Mouse (Mus musculus): Measurements from ENCODE around the gene Gspt1.
"Not testable (repeated sequence)": the region's sequence is repeated elsewhere in the genome, so short reads cannot be mapped to it uniquely, and the experiment has no call there.

Gspt1 gene

DNA sequence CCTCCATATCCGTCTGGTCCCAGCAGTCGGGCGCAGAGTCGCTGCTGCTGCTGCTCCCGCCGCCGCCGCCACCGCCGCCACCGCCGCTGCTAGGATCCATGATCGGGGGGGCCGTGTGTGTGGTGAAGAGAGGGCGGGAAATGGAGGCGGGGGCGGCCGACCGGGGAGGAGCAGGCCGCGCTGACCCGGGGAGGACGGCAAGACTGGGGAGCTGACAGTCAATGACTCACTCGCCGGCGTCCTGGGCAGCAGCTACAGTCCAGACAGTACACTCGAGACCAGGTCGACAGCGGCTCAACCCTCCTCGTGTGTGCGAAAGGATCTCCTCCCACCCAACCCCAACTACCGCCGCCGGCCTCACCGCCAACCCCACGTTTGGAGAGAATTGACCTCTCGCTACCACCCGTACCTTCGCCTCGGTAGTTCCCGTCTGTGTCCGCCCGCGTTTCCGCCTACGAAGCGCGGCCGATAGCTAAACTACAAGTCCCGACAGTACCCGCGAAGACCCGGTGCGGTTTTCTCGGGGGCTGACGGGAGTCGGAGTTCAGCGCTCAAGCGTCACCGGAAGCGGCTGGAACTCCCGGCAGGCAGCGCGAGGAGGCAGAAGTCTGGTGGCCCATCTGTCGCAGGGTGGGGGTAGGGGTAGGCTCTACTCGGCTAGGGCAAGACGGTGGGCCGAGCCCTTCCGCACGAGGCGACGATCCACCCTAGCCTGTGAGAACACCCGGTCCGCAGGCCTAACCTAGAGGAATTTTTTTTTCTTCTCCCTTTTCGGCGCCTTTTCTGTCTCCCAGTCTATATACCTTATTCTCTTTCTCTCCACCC, at the start of gene Gspt1:
Gene Gspt1 (minus strand): TSS at position 428 of the 825 bp plus-strand sequence.
- DNase-seq (ENCODE audit: low spot score in 2 of 2): peak; percentile 98

DNA sequence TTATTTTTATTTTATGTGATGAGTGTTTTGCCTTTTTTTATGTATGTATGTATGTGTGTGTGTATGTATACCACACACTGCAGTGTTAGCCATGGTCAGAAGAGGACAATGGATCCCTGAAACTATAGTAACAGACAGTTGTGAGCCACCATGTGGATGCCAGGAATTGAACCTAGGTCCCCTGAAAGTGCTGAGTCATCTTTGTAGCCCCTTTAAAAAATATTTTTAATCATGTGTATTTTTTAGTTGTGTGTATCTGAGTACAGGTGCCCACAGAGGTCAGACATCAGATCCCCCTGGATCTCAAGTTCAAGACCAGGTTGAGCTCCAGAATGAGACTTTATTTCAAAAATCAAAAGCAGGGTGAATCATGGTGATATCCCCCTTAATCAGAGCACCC, 49.6 kb upstream of the Gspt1 start:
- no peak for DNase-seq (ENCODE audit: low spot score in 2 of 2)

DNA sequence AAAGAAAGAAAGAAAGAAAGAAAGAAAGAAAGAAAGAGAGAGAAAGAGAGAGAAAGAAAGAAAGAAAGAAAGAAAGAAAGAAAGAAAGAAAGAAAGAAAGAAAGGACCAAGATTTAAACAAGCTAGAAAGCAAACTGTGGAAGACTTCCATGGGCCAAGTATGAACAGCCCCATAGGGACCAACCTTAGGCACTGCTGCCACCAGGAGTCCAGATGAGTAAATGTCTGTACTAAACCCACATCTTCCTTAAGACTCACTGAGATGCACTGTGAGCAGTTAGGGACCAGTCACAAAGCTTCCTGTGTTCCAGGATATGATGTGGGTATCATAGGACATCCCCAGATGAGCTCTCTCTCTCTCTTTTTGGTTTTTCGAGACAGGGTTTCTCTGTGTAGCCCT, 43.6 kb upstream of the Gspt1 start:
- DNase-seq (ENCODE audit: low spot score in 2 of 2): not testable (repeated sequence)

DNA sequence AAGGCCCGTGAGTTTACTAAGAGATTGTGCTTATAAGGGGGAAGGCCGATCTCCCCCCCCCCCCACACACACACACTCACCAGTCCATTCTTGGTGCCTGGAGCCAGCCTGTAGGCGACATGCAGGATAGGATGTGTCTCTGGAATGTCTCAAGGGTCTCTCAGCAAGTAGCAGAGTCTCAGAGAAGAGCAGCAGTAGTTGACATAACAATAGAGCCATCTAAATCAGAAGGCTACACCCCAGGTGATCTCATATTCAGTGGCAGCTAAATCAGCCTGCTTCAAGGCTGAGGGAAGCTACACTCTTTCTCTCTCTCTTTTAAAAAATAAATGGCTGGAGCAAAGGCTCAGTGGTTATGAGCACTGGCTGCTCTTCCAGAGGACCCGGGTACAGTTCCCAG, 41.5 kb upstream of the Gspt1 start:
- DNase-seq (ENCODE audit: low spot score in 2 of 2): not testable (repeated sequence)

DNA sequence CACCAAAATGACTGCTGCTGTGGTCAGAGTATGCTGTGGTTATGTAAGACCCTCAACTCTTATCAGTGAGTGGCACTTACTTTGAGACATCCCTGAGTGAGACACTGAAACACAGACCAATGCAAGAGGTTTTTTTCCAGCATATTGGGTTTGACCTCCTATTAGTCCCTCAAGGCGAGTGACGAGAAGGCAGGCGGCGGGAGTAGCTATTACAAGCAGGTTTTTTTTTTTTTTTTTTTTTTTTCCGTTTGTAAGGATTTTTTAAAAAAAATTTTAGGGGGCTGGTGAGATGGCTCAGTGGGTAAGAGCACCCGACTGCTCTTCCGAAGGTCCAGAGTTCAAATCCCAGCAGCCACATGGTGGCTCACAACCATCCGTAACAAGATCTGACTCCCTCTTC, 34.7 kb upstream of the Gspt1 start:
- DNase-seq (ENCODE audit: low spot score in 2 of 2): not testable (repeated sequence)

DNA sequence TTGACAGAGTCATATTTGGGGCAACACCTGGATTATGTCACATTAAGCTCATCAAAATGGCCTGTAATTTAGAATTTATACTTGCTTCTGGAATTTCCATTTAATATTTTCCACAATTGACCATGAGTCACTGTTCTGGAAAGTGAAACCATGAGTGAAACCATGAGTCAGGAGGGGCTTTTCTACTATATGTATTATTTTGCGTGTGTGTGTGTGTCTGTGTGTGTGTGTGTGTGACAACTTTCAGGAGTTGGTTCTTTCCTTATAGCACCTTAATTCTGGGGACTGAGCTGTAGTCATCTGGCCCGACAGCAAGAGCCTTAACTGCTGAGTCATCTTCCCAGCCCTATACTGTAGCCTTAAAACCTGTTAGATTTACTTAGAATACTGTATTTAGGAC, 31.8 kb upstream of the Gspt1 start:
- no peak for DNase-seq (ENCODE audit: low spot score in 2 of 2)

DNA sequence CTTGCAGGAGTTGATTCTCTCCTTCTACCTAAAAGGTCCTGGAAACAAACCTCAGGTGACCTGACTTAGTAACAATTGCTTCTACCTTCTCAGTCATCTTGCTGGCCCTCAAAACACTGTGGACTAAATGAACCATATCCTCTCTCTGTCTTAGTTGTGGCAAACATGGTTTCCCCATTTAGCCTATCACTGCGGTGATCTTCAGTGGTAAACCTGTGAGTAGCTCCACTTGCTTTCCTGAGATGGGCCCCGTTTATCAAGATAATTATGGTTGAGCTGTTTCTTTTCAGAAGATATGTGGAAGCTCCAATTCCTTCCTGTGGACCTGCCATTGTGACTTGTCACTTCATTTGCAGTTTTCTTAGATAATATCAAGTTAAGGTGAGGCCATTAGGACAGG, 30.8 kb upstream of the Gspt1 start:
- DNase-seq (ENCODE audit: low spot score in 2 of 2): no peak

DNA sequence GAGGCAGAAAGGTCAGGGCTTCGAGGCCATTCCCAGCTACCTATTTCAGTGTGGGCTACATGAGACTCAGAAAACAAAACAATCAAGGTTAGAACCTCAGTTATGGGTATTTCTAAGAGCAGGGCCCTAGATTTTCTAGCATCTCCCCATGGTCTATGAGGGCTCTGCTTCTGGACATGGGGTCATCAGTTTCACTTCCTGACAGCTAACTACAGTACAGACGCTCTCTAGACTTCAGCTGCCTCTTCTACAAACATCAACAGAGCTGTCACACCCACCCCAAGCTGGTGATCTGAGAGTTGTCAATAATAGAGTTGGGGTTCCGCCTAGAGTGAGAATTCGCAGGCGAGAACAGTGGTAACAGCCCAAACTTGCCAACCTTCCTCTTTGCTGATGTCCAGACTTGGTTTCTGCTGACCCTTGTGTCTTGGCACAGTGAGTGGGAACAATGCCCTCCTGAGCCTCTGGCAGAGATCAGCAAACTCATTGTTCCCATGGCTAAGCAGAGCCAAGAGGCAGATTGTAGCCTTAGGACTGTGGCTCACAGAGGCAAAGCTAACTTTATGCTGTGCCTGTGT, 28.6 kb upstream of the Gspt1 start:
- no peak for DNase-seq (ENCODE audit: low spot score in 2 of 2)

DNA sequence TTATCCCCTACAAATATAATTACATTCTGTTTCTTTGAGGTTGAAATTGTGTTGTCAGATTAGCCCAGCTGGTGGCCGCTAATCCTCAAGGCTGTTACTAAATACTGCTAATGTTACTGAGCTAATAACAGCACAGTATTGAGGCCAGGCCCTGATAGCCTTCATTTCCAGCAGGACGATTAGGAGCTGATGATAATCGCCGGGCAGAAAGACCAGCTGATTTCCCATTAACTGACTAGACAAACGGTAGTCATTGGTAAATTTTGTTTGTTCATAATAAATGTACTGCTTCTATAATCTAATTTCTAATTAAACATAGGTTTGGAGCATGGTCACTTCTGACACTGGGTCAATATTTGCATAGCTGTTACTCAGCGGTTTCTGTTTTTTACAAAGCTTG, 24.7 kb upstream of the Gspt1 start:
- DNase-seq (ENCODE audit: low spot score in 2 of 2): no peak

DNA sequence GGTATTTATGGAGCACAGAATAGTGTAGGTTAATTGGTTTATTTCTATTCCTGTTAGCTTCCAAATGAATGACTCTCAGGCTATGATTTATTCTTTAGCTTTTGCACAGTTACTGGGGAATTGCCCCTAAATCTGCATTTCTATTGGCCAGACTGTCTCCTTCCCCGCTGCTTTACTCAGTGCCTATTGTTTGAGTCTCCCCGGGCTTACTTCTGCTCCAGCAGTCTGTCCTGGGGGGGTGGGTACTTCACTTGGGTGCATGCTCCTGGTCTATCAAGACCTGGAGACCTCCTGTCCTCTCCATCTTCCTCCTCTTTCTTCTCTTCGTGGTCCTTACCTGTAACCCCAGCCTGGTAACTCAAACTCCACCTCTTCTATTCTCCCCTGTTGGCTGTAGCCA, 22.8 kb upstream of the Gspt1 start:
- DNase-seq (ENCODE audit: low spot score in 2 of 2): no peak

DNA sequence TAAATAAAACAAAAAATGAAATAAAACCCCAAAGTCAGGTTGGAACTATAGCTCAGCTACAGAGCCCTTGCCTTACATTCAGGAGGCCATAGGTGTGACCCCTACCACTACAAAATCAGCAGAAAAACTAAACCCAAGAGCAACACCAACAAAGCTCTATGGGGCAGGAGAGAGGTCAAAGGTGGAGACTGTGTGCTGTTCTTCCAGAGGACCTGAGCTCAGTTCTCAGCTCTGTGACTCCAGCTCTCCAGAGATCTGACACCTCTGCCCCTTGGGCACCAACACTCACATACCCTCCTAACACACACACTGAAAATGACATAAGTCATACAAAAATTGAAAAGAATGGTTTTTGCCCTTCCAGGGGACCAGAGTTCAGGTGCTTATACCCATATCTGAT, 16.9 kb upstream of the Gspt1 start:
- no peak for DNase-seq (ENCODE audit: low spot score in 2 of 2)

DNA sequence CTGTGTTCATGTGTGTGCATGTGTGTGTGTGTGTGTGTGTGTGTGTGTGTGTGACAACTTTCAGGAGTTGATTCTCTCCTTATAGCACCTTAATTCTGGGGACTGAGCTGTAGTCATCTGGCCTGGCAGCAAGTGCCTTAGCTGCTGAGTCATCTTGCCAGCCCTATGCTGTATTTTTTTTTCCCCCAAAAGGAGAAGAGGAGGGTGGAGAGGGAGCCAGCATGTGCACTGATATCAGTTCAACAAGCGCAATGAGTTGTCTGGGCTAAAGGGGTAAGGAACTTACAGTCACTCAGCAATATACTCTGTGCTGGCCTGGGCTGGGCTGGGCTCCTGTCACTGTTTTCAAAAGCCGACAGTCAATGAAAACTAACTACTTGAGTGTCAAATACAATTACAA, 16.5 kb upstream of the Gspt1 start:
- no peak for DNase-seq (ENCODE audit: low spot score in 2 of 2)

DNA sequence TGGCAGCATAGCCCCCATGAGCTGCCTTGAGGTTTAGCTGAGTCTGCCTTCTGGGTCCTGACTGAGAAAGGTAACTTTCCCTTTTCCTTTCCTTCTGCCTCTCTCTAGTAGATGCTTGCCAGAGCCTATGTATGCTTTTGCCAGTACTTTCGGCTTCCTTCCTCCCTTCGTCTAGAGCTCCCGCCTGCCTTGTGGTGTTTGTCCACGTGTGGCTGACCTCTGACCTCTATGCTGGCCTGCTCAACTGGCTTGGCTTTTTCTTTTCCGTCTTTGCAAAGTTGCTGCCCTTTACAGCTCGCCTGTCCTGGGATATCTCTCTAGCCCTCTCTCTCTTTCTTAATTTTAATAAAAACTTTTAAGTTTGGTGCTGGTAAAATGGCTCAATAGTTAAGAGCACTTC, 15.7 kb upstream of the Gspt1 start:
- no peak for DNase-seq (ENCODE audit: low spot score in 2 of 2)

DNA sequence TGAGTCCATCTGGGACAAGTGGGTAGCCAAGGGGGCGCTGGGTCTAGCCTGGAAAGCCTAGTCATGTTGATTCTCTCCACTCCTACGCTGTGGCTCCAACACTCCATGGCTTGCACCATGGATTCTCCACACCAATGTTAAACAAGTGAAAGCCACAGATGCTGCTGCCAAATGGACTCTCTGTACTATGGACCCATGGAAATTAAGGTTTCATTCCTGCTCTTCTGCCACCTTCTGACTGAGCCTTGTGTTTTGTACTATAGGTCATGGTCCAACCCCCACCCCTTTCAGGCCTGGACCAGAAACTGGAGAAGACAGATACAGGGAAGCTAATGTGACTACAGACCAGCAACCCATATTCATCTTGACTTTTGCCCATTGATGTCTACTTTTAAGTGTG, 12.4 kb upstream of the Gspt1 start:
- DNase-seq (ENCODE audit: low spot score in 2 of 2): no peak

DNA sequence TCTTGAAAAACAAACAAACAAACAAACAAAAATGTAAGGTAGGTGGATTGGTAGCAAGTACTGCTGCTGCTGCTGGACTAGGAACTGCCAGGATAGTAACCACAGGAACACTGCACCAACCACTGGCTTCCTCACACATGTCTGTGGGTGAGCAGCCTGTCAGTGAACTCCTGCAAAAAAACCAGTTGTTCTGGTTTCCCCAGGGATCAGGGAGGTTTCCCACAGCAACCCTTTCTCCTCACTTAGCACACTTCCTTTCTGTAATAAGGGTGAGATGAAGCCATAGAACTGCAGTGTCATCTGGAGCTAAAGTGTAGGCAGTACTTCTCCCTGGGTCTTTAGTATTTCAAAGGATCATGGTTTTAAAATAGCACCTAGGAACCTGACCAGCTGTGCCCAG, 9.1 kb upstream of the Gspt1 start:
- DNase-seq (ENCODE audit: low spot score in 2 of 2): no peak

DNA sequence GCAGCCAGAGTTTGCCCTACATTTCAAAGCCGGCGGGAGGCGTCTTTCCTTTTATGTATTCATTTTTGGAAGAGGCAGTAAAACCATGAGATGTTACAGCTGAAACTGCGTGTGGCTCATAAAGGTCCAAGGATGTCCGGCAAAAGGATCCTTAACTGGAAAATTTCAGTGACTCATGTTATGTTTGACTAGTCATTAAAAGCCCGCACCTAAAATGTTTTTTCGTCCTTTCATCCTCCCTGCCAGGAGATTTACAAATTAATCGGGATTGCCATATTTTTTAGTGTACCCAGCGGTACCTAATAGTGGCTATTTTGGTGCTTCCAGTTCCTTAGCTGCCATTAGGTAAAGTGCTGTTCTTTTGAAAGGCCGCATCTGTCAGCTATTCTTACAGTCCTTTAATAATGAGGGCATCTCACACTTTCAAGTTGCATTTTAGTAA, 619 bp upstream of the Gspt1 start:
- DNase-seq (ENCODE audit: low spot score in 2 of 2): no peak

DNA sequence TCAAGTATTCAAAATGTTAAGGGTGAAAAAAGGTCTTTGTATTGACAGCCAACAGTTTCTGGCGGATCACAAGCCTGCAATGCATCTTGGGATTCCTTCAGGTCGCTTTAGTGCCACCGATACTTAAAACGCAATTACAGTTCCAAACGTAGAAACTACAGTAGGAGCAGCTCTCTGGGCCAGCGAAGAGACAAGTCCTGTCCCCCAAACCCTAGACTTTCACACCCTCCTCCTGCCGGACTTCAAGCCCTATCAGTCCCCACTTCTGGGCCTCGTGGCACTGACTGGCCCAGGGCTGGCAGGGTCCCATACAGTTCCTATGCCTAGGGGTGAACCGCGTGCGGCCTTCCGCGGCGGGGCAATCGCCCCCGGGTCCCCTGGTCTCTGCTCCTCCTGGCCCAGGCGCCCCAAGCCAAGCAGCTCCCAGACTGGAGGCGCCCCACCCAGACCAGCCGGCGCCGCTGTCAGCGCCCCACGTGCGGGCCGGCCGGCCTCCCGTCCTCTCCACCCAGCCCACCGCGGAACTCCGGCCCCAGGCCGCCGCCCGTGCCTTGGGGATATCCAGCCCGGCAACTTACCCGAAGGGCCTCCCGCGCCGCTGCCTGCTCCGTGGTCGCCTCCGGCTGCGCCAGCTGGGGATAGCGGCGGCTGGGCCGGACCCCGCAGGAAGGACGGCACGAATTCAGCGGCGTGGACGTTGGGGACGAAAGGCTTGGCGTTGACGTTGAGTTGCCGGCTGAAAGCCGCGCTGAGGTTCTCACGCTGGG, 877 bp downstream of the Gspt1 start:
- DNase-seq (ENCODE audit: low spot score in 2 of 2): peak; percentile 55 to 66

DNA sequence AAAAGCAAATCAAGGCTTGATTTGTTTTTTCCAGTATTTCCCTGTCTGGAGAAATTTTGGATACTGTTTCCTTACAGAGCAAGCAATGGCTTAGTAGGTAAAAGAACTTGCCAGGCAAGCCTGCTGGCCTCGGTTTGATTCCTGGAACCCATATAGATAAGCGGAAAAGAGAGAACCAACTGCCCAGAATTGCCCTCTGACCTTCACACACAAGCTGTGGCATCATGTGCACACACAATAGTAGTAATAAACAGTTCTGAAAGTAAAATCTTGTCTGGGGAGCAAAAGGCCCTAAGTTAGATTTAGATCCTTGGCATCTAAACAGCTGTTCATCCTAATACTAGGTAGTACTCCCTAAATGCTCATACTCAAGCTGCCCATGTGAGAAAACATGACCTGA, 6.3 kb downstream of the Gspt1 start:
- no peak for DNase-seq (ENCODE audit: low spot score in 2 of 2)

DNA sequence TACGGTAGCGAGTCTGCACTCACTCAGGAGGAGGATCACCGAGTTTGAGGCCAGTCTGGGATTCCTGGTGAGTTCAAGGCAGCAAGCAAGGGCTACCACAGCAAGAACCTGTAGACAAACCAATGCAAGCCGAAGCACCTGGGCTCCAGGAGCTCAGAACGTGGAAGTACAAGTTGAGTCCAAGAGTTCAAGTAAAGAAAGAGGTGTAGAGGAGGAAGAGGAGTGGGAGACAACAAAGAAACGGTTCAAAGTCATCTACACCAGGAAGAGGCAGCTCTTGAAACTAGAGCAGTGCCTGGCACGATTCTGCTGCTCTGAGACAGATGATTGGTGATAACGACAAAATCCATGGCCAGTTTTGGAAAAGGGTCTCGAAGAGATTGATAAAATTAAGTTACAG, 8.4 kb downstream of the Gspt1 start:
- no peak for DNase-seq (ENCODE audit: low spot score in 2 of 2)

DNA sequence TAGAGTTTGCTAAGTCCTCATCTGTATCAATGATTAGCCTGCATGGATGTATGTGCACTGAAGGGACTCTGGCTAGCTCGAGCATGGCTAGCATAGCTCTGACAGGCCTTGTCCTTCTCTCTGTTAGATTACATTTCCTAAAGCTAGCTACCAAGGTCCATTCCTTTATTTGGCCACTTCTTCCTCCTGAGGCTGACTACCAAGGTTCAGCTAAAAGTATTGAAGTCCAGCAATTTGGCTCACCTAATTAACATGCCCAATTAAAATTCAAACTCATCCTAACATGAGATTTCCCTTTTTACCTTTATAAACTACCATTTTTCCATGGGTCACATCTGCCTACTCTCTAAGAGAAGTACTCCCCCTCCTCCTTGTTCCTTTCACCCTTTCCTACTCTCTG, 11.7 kb downstream of the Gspt1 start:
- DNase-seq (ENCODE audit: low spot score in 2 of 2): no peak

DNA sequence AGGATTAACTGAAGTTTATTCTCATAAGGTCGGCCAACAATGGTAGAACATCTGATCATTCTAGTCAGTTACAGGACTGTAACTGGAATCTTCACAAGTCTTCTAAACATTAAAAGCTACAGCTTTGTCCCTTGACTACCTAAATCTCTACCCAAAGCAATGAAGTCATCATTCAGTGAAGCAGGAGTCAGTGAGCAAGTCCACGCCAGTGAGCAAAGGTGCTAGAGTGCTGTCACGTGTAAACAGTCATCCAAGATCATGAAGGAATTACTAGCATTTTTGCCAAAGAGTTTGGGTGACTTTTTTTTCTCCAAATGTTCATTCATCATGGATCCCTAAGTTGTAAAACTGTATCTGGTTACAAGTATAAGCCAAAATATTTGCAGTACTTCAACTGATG, 36.3 kb downstream of the Gspt1 start:
- no peak for DNase-seq (ENCODE audit: low spot score in 2 of 2)

DNA sequence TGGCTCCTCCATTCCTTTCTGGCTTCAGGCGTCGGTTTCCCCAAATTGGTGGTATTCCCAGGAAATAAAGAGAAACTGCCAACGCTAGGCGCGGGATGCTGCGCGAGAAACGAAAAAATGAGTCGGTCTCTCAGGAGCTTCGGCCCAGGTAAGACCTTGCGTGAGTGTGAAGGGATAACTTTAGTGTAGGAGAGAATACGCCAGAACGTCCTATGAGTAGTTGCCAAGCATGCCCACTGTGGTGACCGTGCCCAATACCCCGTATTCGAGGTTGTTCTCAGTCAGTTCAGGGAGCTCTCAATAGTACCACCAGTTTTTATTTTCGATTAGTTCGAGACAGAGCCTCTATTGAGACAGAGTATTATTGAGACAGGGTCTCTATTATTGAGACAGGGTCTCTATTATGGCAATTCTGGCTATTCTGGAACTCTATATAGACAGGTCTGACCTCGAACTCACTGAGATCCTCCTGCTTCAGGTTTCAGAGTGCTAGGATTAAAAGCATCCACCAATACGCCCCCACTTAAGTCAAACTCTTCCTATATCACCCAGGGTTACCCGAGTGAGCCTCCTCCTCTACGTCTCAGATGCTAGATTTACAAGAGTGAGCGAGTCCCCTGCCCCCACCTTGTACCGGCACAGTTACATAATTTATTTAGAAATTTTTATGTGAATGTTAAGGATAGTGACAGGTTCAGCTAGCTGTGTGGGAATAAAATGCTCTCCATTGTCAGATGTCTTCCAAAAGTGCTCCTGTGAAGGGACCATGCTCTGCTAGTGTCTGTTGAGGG, 50.3 kb downstream of the Gspt1 start:
- no peak for DNase-seq (ENCODE audit: low spot score in 2 of 2)
